Mouse (Mus musculus) neural tube, embryonic 10.5 days (tissue): ENCODE measurements around the gene Sox1.

ENCODE experiments used
- DNase-seq: peaks from one replicate; pipeline ENCODE4 v3.0.0-alpha.2; 2017; ENCODE audit warnings: low spot score; ENCODE audit errors: extremely low spot score

Sox1 gene

DNA sequence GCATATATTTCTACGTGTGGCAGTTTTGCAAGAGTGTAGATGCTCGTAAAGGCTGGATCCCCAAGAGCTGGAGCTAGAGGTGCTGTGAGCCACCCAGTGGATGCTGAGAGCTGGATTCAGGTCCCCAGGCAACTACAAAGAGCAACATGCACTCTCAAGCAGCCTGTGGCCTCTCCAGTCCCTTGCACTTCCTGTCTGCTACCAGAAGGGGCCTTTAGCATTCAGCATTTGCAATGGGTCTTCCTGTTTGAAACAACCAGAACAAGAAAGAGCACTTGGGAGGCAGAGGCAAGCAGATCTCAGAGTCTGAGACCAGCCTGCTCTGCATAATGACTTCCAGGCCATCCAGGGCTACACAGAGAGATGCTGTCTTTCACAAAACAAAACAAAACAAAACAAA lies 25.4 kb downstream of the Sox1 start:
- DNase-seq: no peak

DNA sequence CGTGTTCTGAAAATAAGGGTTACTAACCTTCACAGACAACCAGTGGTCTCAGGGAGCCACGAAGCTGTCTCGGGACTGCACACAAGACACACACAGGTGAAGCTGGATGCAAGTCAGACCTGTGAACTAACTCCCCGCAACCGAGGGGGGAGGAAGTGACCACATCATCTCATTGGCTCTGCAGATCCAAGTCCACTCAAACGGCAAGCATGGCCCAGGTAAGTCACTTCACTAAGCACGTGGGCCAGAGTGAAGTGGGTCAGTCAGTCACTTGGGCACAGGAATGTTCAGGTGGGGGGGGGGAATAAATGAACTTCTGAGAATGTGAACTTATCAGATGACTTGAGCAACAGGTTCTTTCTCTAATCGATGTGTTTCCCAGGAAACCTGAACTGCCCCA lies 30.8 kb downstream of the Sox1 start:
- no peak for DNase-seq

DNA sequence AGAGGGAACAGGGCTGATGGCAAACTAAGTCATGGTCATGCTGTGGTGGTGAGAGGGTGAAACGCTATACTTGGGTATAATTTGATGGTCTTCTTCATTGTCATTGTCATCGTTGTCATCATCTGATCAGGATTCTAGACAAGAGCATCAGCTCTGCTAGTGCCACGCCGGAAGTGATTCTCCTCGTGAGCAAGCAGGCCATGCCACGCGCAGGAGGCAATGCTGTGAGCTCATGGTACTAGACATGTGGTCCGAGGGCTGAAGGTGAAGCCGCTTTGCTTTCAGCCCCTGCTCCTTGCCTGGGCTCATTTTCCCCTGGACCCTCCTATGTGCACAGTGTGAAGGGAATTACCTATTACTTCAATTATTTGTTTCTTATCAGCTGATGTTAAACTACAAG lies 32.3 kb downstream of the Sox1 start:
- no peak for DNase-seq

DNA sequence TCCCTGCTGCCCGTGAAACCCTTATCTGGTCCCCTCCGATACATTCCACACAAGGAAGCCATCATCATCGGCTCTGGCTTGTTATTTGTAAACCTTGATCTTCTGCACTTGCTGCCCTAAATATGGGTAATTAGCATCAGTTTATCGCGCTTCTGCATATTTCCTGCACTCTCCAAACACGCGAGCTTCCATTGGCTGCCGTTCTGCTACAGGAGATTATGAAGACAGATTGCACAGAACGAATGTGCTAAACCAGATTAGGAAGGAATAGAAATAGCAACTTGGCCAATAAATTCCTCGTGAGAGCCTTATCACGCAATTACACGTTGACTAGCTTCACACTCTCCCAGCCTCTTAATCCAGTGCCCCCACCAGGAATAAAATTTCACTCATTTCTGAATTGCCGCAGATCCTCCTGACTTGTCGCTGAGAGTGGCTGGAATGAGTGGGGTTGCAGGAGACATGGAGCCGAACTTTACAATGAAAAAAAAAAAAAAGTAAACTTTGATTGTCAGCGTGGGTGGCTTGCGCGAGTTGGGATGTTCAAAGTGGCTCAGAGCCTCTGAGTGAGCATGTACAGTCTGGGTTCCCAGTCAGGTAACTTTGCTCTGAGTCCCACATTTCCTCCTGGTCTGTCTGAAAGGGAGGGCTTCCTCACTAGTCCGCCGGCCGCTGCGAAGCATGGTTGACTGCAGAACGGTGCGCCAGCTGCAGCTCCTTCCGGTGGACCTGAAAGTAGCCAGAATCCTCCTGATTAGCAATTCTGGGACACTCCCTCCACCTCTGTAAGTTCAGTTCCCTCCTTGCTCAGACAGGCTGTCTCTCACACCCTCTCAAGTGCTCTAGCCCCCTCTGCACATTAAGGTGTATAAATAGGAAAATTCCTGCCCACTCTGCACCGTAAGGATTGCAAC lies 33.0 kb downstream of the Sox1 start:
- peak; percentile 37 for DNase-seq

DNA sequence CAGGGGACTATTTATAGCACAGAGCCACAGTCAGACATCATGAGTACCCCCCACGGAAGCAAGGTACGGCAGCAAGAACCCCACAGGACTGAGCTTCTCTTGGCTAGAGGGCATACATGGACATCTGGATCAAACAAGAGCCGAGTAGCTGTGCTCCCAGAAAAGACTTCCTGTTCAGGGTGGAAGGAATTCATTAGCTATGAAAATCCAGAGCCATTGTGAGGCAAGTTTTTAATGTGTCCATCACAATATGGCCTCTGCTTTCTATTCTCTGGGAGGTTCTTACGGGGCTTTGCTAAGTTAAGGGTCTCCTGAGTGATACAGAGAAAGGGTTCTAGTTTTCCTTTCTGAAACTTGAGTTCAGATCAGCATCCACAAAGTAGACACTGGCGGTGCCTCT lies 33.8 kb downstream of the Sox1 start:
- DNase-seq: no peak

DNA sequence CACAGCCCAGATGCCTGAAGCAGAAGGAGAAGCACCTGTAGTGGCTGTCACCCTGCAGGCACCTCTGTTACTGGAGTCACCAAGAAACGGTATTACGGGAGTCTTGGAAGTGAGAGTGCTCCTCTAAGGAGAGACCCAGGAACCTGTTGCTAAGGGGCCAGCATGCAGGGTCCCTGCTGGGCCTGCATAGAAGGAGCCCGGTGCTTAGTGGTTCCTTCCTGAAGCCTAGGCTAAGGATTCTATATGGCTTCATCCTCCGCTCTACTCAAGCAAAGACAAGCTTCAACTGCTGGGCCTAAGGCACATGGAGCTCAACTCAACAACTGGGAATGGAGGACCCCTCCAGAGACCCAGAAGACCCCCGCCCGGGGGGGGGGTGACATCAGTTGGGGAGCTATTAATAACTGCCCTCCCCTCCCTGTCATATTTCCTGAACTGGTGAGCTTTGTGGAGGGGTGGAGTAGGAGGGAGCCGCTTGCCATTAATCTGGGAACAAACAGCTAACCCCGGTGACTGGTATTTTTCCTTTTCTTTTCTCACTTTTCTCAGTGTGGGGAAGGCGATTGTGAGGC lies 34.6 kb downstream of the Sox1 start:
- DNase-seq: peak; percentile 50

DNA sequence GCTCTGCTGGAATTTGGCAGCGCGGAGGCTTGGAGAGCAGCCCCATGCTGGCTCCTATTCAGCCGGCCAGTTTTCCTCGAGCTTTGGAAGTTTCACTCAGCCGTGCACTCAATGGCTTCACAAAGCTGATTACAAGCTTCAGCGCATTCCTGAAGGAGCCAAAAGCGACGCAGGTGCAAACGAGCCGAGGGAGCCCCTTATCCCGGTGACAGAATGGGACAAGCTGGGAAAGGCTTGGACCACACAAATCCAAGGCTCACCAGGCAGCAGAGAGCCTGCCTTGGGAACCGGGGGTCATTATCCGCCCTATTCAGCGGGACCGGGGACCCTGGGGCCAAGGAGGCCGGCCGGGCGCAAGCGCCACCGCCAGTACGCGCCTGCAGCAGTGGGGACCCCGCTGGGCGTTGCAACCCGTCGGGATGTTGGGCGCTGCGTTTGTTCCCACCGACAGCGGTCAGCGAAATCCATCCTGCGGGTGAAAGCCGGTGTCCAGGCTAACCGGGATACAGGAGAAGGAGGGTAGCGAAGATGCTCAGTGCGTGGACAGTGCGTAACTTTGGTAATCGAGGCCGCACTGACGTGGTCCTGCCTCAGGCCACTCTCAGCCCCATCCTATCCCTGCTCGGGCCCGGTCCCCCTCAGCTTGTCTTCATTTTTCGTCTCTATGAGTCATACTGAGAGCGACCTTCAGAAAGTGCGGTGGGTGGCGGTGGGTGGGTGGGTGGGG lies 35.2 kb downstream of the Sox1 start:
- DNase-seq: peak; percentile 75

DNA sequence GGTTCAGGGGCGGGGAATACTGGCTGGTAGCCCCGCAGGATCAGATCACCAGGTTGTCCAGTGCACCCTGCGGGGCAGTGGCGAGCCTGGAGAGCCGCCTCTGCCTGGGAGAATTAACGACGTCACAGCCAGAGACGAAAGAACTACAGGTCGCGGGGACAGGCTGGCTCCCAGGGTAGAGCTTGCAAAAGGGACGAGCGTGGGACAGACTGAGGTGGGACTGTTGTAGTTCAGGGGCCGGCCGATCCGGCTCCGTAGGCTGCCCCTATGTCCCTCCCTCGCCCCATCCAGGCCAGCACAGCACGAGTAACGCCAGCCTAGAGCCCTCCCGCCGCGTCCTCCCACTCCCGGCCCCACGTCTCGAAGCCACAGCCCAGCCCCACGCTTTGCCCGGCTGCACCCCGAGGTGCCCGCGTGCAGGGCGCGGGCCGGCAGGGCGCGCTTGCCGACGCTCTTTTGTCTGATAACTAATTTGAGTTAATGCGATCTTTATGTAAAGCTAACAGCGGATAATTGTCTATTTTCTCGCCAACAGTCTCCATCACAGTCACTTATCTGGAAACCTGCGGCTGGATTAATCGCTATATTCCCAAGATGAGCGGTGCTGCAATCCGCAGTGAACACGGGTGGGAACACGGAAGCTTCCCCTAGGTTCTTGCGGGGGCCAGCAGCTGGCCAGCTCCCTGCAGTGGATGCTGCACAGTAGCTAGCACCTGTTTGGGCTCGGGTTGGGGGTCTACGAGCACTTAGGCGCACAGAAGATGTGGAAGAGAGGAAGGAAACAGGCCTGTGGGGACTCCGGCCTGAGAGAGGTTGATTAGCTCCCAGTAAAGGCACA lies 36.0 kb downstream of the Sox1 start:
- DNase-seq: peak; percentile 54

DNA sequence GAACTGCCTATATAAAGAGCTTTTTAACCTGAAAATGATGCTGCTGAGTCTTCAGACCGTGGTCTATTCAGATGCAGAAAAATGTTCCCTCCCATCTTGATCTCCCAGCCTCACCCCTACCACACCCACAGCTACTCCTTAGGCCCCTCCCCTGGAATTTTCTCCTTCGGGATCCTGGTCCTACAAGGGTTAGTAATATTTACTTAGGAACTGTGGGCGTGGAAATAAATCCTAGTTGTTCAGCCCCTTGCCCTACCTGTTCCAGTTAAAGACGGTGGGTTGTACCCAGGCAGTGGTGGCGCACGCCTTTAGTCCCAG lies 36.6 kb downstream of the Sox1 start:
- no peak for DNase-seq

DNA sequence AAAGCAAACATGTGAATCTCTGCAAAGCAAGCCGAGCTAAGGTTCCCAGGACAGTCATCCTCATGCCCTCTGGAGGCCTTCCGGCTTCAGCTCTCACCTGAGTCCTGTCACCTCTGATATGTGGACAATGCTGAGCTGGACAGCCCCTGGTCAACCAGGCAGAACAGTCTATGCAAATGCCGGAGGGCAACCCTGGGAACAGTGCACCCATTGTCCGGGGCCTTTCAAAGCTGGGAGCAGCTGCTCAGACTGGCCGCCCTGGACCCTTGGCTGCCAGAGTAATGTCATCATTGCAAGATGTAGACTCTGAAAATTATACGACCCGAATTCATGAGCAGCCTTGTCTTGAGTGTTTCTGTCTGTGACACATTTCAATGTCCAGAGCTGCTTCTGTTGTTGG lies 37.5 kb downstream of the Sox1 start:
- peak; percentile 57 for DNase-seq

DNA sequence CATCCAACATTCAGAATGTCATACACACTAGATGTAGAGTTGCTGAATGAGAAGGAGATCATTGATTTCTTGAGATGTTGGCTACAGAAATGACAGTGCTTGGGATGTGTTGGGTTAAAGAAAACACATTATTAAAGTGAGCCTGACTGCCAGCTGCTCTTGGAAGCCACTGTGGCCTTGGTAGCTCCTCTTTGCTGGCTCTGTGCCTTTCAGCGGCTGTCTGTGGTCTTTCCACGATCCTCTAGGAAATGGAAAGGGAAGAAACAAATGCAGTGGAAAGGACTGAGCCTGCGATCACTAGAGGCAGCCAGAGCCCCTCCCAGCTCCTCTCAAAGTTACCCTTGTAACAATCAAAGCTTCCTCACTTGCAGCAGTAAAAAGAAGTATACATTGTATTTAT lies 39.7 kb downstream of the Sox1 start:
- DNase-seq: no peak

DNA sequence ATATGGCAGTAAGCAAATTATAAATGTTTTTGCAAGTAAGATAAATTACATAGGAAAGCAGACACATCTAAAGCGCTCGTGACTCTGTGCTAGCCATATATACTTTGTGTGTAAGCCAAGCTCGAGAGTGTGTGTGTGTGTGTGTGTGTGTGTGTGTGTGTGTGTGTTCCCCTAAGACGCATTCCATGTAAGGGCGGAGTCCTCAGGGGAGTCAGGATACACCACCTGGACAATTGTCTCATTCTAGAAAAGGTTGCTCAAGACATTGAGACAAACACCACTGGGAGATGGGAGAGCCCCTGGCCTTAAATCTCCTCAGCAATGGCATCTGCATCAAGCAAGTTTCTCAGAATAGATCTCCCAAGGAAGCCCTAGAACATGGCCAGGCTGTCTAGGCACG lies 42.9 kb downstream of the Sox1 start:
- DNase-seq: no peak

DNA sequence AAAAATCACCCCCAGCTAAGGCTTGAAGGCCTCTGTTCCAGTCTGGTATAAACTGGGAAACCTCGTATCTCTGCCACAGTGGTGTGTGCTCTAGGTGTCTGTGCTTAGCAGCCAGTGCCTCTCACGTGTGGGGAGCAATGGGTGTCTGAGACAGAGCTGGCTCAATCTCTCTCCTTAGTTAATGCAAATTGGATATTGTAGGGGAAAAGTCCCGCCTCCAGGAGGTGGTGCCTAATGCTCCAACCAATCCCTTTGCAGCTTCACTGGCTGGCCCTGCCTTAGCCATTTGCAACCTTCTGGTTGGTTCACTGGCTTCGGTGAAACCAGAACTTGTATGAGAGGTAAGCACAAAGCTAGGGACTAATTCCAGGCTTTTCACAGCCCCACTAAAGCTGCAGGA lies 43.9 kb downstream of the Sox1 start:
- DNase-seq: no peak

DNA sequence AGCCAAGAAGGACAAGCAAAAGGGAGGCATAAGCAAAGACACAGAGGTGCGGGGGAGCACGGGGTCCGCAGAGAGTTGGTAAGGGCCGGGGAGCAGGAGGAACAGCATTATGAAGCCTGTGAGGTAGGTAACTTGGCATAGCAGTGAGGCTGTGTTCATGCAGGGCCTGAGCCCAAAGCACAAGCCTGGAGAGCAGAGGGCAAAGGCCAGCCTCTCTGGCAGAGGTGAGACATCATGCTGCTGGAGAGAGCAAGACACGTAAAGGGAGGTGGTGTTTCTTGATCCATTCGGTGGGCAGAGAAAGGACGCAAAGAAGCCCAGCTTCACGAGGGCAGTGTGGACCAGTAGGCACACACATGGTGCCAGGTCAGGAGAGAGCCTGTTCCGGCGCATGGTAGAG lies 44.8 kb downstream of the Sox1 start:
- DNase-seq: no peak

DNA sequence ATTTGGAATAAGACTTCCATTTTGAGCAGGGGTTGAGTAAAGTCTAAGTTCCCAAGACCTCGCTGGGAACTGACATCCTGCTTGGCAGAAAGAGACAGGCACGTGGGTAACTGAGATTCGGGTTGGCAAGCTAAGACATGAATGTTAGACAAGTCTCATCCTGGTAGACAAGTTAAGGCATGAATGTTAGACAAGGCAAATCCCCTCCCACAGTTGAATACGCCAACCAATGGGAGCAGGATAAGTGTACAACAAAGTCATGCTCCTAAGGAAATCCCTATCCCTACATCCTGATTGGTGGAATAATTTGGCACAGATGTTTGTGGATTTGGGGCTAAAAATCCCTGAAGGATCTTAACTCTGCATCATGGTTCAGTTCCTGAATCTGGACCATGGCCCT lies 45.9 kb downstream of the Sox1 start:
- no peak for DNase-seq

DNA sequence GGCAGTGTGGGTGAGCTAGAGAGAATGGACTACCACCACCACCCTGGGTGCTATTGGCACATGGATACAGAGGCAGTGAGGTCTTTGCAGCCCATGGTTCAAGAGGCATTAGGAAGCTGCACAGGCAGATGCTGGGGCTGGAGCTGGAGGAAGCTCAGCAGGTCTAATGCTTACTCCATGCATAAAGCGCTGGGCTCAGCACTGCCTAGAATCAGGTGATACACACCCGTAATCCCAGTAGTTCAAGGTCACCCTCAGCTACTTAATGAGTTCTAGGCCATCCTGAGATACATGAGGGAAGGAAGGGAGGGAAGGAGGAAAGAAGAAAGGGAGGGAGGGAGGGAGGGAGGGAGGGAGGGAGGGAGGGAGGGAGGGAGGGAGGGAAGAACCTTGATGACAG lies 50.2 kb downstream of the Sox1 start:
- DNase-seq: no peak

DNA sequence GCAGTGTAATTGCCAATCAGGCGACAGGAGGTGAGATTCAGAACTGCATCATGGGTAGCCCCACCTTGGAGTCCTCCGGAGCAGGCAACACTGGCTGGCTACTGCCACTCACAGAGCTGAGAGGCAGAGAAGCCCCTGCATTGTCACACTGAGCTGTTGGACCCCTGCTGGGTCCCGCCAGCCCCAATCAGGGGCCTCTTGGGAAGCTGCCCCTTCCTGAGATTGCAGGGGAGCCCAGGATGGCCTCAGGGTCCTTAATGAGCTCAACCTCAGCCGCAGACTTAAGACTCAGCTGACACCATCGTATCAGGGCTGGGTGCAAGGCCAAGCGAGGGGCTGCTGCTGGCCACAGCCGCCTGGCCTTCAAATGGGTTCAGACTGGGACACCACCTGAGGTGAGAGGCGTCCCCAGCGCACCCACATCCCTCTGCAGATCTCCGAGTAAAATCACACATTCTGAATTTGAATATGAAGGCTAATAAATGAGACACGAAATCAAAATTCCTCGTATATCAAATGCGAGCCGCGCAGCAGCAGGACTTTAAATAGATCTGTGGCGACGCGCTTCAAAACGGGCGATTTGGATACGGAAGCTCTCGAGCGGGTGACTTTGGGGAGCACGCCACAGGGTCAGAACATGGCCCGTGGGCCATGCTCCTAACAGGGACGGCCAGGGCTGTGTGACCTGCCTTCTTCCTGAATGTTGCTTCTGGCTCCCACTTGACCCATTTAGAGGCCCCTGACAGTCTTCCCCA lies 51.0 kb downstream of the Sox1 start:
- DNase-seq: peak; percentile 30
